Mouse (Mus musculus) liver, embryonic 11.5 days (tissue): ENCODE measurements around the gene Rassf5. TPM values are rescaled to one million over a fixed set of nuclear protein-coding genes. Genes with fewer than 3 reads are reported as not detected.
A peak's percentile ranks its signal among the peaks of the same experiment; 100 is the strongest.
"Not testable (repeated sequence)": the region's sequence is repeated elsewhere in the genome, so short reads cannot be mapped to it uniquely, and the experiment has no call there.

Experiments
- ATAC-seq: fragments of 200-750 bp; cut with Nextera tagmentation; replicated peaks from 2 replicates; pipeline ENCODE4 v1.8.0; 2017; ENCODE audit warnings: moderate number of reproducible peaks, mild to moderate bottlenecking, moderate TSS enrichment, moderate library complexity; ENCODE audit not compliant: low FRiP score
- DNase-seq: peaks from one replicate; pipeline ENCODE4 v3.0.0-alpha.2; 2017; ENCODE audit warnings: low spot score
- H3K27ac ChIP-seq: fragments of 300-500 bp; sonication (generic); 2 replicates; pipeline ENCODE4 v1.5.1; 2014; ENCODE audit warnings: mild to moderate bottlenecking, low read depth, low read length, control low read depth
- H3K27me3 ChIP-seq: fragments of 300-500 bp; sonication (generic); replicated peaks from 2 replicates; pipeline ENCODE4 v1.6.1; 2014; ENCODE audit warnings: low read length, mixed read lengths; ENCODE audit not compliant: control insufficient read depth, insufficient read depth
- H3K36me3 ChIP-seq: fragments of 300-500 bp; sonication (generic); 2 replicates; pipeline ENCODE4 v1.6.1; 2014; ENCODE audit warnings: mild to moderate bottlenecking, low read length, moderate library complexity, mixed read lengths; ENCODE audit not compliant: control insufficient read depth, insufficient read depth
- H3K4me1 ChIP-seq: fragments of 300-500 bp; sonication (generic); replicated peaks from 2 replicates; pipeline ENCODE4 v1.6.1; 2014; ENCODE audit warnings: low read length, mixed read lengths; ENCODE audit not compliant: control insufficient read depth, insufficient read depth
- H3K4me2 ChIP-seq: fragments of 300-500 bp; sonication (generic); 2 replicates; pipeline ENCODE4 v1.6.1; 2014; ENCODE audit warnings: mild to moderate bottlenecking, control low read depth, moderate library complexity
- H3K4me3 ChIP-seq: fragments of 300-500 bp; sonication (generic); 2 replicates; pipeline ENCODE4 v1.5.1; 2014; ENCODE audit warnings: low read depth, low read length, control low read depth
- H3K9ac ChIP-seq: fragments of 300-500 bp; sonication (generic); 2 replicates; pipeline ENCODE4 v1.6.1; 2014; ENCODE audit warnings: low read depth, low read length, control low read depth
- H3K9me3 ChIP-seq: fragments of 300-500 bp; sonication (generic); 2 replicates; pipeline ENCODE4 v1.6.1; 2016; ENCODE audit warnings: low read length, inconsistent platforms, mixed read lengths; ENCODE audit not compliant: control insufficient read depth
- WGBS: fragments of 180-500 bp; shearing (Covaris S2); extraction: QIAGEN DNeasy Blood & Tissue Kit; methylation state at CpG from one replicate; pipeline ENCODE4 v1.1.7; 2014; 5-methylcytosine and 5-hydroxymethylcytosine counted together
- polyA plus RNA-seq: library from polyadenylated mRNA; unstranded; fragments of >200 nt; fragmentation: Nextera tagmentation; extraction: Ambion mirVana; gene quantifications from 2 replicates; pipeline ENCODE4 v1.2.1, GENCODE M21; 2014

Gene Rassf5
- polyA plus RNA-seq, 1 experiment from 2014 or later = 3.7 TPM

- Histone ChIP-seq H3K27me3 (peaks cover 5% of the 10 kb centered on the region; the same call in 1 of the 2 replicates), H3K9ac (no peak overlapping the region), H3K9me3 (no peaks in the 10 kb centered on the region), H3K4me3 (no peak overlapping the region), H3K4me1 (no peaks in the 10 kb centered on the region), H3K27ac (no peak overlapping the region), H3K4me2 (no peak overlapping the region), H3K36me3 (no peaks in the 10 kb centered on the region)
- 79% methylated on average over 10 of the region's 10 CpGs for WGBS
- ATAC-seq (no peak), DNase-seq (no peak)
Measured at GRCm38 (mm10) chr1:131268776-131269175, 23.7 kb upstream of the Rassf5 start.

GRCm38 (mm10) chr1:131263905-131264304 lies 18.8 kb upstream of the Rassf5 start:
- ATAC-seq = no peak
- Histone ChIP-seq H3K36me3 (no peaks in the 10 kb centered on the region), H3K4me1 (no peaks in the 10 kb centered on the region), H3K9ac (no peak overlapping the region), H3K27me3 (peaks cover 2% of the 10 kb centered on the region; the same call in 1 of the 2 replicates), H3K4me3 (no peak overlapping the region), H3K27ac (no peak overlapping the region), H3K9me3 (no peaks in the 10 kb centered on the region), H3K4me2 (no peak overlapping the region)
- 67% methylated on average over 12 of the region's 12 CpGs for WGBS
- DNase-seq = no peak

GRCm38 (mm10) chr1:131260309-131260656 lies 15.2 kb upstream of the Rassf5 start:
- H3K9me3 ChIP-seq = no peaks in the 10 kb centered on the region
- H3K4me2 ChIP-seq = no peak overlapping the region
- no peaks in the 10 kb centered on the region for H3K36me3 ChIP-seq
- H3K9ac ChIP-seq = no peak overlapping the region
- peaks cover 2% of the 10 kb centered on the region for H3K27me3 ChIP-seq
- peak; percentile 66 for DNase-seq
- H3K4me3 ChIP-seq = no peak overlapping the region
- 30% methylated on average over 10 of the region's 10 CpGs for WGBS
- no peak for ATAC-seq
- H3K4me1 ChIP-seq = no peaks in the 10 kb centered on the region
- no peak overlapping the region for H3K27ac ChIP-seq

- 62% methylated on average over 10 of the region's 10 CpGs for WGBS
- H3K4me2 ChIP-seq = no peak overlapping the region
- H3K36me3 ChIP-seq = no peaks in the 10 kb centered on the region
- no peak overlapping the region for H3K27ac ChIP-seq
- peaks cover 2% of the 10 kb centered on the region for H3K27me3 ChIP-seq
- ATAC-seq (no peak), DNase-seq (no peak)
- H3K4me3 ChIP-seq = no peak overlapping the region
- H3K9ac ChIP-seq = no peak overlapping the region
- no peaks in the 10 kb centered on the region for H3K4me1 ChIP-seq
- H3K9me3 ChIP-seq = no peaks in the 10 kb centered on the region
Measured at GRCm38 (mm10) chr1:131259632-131260308, 14.7 kb upstream of the Rassf5 start.

GRCm38 (mm10) chr1:131257288-131257687 lies 12.2 kb upstream of the Rassf5 start:
- Histone ChIP-seq H3K9ac (no peak overlapping the region), H3K4me1 (no peaks in the 10 kb centered on the region), H3K27ac (no peak overlapping the region), H3K9me3 (no peaks in the 10 kb centered on the region), H3K36me3 (no peaks in the 10 kb centered on the region), H3K27me3 (peaks cover 2% of the 10 kb centered on the region), H3K4me2 (no peak overlapping the region), H3K4me3 (no peak overlapping the region)
- 86% methylated on average over 6 of the region's 6 CpGs for WGBS
- DNase-seq (no peak), ATAC-seq (no peak)

- H3K9me3 ChIP-seq, H3K4me3 ChIP-seq, DNase-seq, H3K9ac ChIP-seq, H3K27ac ChIP-seq, H3K36me3 ChIP-seq, H3K4me2 ChIP-seq, ATAC-seq, H3K4me1 ChIP-seq: not testable (repeated sequence)
- 75% methylated on average over 7 of the region's 7 CpGs for WGBS
- peaks cover 11% of the 10 kb centered on the region for H3K27me3 ChIP-seq
Measured at GRCm38 (mm10) chr1:131252516-131253250, 7.6 kb upstream of the Rassf5 start.

GRCm38 (mm10) chr1:131246433-131247395 lies 1.7 kb upstream of the Rassf5 start:
- no peaks in the 10 kb centered on the region for H3K36me3 ChIP-seq
- H3K4me3 ChIP-seq = no peak overlapping the region; the same call in 1 of the 2 replicates
- peaks cover 11% of the 10 kb centered on the region for H3K4me1 ChIP-seq
- no peaks in the 10 kb centered on the region for H3K9me3 ChIP-seq
- ATAC-seq (no peak), DNase-seq (no peak)
- no peak overlapping the region for H3K9ac ChIP-seq
- H3K4me2 ChIP-seq = peak overlapping the region; percentile 75
- H3K27ac ChIP-seq = no peak overlapping the region
- 6% methylated on average over 7 of the region's 7 CpGs for WGBS
- peaks cover 51% of the 10 kb centered on the region for H3K27me3 ChIP-seq

- H3K27me3 ChIP-seq = peaks cover 53% of the 10 kb centered on the region
- peak; percentile 45; the same call in 1 of the 2 replicates for ATAC-seq
- peak; percentile 49 for DNase-seq
Measured at GRCm38 (mm10) chr1:131245926-131246325, 868 bp upstream of the Rassf5 start.

More at GRCm38 (mm10) chr1:131245926-131246325, 868 bp upstream of the Rassf5 start:
- Histone ChIP-seq H3K36me3 (no peaks in the 10 kb centered on the region), H3K4me2 (peak overlapping the region; percentile 75), H3K9me3 (no peaks in the 10 kb centered on the region), H3K9ac (no peak overlapping the region), H3K4me3 (peak overlapping the region; percentile 61), H3K4me1 (peaks cover 11% of the 10 kb centered on the region), H3K27ac (no peak overlapping the region)
- WGBS = 9% methylated on average over 9 of the region's 9 CpGs
